27 mouse cellular contexts compared by ENCODE assay signal in the genomic region with DNA sequence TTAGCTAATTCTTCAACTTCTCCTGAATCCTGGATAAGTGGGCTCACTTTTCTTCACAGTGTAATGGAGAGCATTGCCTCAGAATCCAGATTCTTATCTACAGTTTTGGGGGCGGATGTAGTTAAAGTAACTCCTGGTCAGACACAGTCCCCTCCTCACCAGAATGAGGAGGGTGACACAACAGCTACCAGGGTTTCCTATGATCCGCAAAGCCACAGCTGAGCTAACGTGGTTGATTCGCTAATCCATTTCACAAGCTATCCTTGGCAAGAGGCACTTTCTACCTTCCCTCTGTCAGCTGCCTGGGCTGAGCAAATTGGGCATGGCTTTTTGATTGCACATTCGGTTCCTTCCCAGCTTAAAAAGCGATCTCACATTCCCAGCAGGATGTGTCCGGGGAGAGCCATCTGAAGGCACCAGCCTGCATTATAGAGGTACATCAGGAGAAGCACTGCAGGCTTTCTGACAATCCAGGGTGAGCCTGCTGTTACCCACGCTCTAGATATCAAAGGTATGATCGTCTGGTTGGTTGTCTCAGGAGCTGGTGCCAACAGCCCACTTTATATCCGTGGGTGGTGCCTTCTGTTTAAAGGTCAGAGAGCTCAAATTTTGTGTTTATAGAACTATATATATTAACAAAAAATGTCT. TPM values are rescaled to one million over a fixed set of nuclear protein-coding genes. Genes with fewer than 3 reads are reported as not detected.
DNase-seq lines count a peak whose midpoint lies in the region; ATAC-seq and TF ChIP-seq lines count a peak whose summit lies in the region.
"Had no signal": no experiment of that assay in that cellular context is flagged by ENCODE, and none has a peak within 500 bp of the region (broad histone marks: within the 10 kb centered on the region; RNA-seq: fewer than 3 reads in every experiment).

No protein-coding gene starts in this region.

- H3K36me3 ChIP-seq in hindbrain, postnatal 0 days (ENCODE audit: insufficient read depth, low read length): no peaks in the 10 kb centered on the region
- no peaks in the 10 kb centered on the region for H3K36me3 ChIP-seq in hindbrain, embryonic 16.5 days (ENCODE audit: control insufficient read depth, insufficient read depth, low read length)
- H3K36me3 ChIP-seq: hindbrain, embryonic 13.5 days; limb, embryonic 10.5 days; liver, embryonic 15.5 days; lung, embryonic 15.5 days; midbrain, embryonic 10.5 days; neural tube, embryonic 15.5 days had no signal

- no peaks in the 10 kb centered on the region for H3K27me3 ChIP-seq in hindbrain, postnatal 0 days (ENCODE audit: insufficient read depth, low read length)
- H3K27me3 ChIP-seq in hindbrain, embryonic 16.5 days (replicated peaks; ENCODE audit: control insufficient read depth, insufficient read depth, low read length): no peaks in the 10 kb centered on the region
- H3K27me3 ChIP-seq: hindbrain, embryonic 13.5 days; lung, embryonic 15.5 days; neural tube, embryonic 15.5 days had no signal

- H3K27ac ChIP-seq in hindbrain, postnatal 0 days: no peak overlapping the region
- H3K27ac ChIP-seq in hindbrain, embryonic 16.5 days (ENCODE audit: low read depth, low read length): no peak overlapping the region
- H3K27ac ChIP-seq: heart, adult 2 months; hindbrain, embryonic 13.5 days; limb, embryonic 10.5 days; liver, embryonic 15.5 days; lung, embryonic 15.5 days; midbrain, embryonic 10.5 days; neural tube, embryonic 15.5 days; stomach, postnatal 0 days had no signal

- H3K4me2 ChIP-seq in hindbrain, postnatal 0 days (ENCODE audit: low read depth, low read length): no peak overlapping the region
- no peak overlapping the region for H3K4me2 ChIP-seq in hindbrain, embryonic 16.5 days (ENCODE audit: low read length)
- H3K4me2 ChIP-seq: hindbrain, embryonic 13.5 days; liver, embryonic 15.5 days; lung, embryonic 15.5 days; neural tube, embryonic 15.5 days had no signal

- TF ChIP-seq CTCF in hindbrain, postnatal 0 days (IDR thresholded peaks at IDR 0.05; ENCODE audit: low read depth): no peak

- no peak overlapping the region for H3K4me3 ChIP-seq in hindbrain, postnatal 0 days (ENCODE audit: low read length)
- H3K4me3 ChIP-seq in hindbrain, embryonic 16.5 days (ENCODE audit: low read length): no peak overlapping the region
- H3K4me3 ChIP-seq: heart, adult 2 months; hindbrain, embryonic 13.5 days; limb, embryonic 10.5 days; liver, embryonic 15.5 days; lung, embryonic 15.5 days; midbrain, embryonic 10.5 days; neural tube, embryonic 15.5 days had no signal

- 60% methylated on average over 10 of the region's 10 CpGs for WGBS in hindbrain, postnatal 0 days
- WGBS in hindbrain, embryonic 16.5 days: 75% methylated on average over 10 of the region's 10 CpGs

- no peaks in the 10 kb centered on the region for H3K9me3 ChIP-seq in hindbrain, postnatal 0 days (ENCODE audit: low read length)
- H3K9me3 ChIP-seq in hindbrain, embryonic 16.5 days (ENCODE audit: control insufficient read depth, low read length): no peaks in the 10 kb centered on the region
- H3K9me3 ChIP-seq: hindbrain, embryonic 13.5 days; limb, embryonic 10.5 days; liver, embryonic 15.5 days; lung, embryonic 15.5 days; midbrain, embryonic 10.5 days; neural tube, embryonic 15.5 days had no signal

- no peaks in the 10 kb centered on the region for H3K4me1 ChIP-seq in hindbrain, postnatal 0 days (ENCODE audit: insufficient read depth, low read length)
- no peaks in the 10 kb centered on the region for H3K4me1 ChIP-seq in hindbrain, embryonic 16.5 days (ENCODE audit: control insufficient read depth, insufficient read depth, low read depth, low read length)
- H3K4me1 ChIP-seq: hindbrain, embryonic 13.5 days; lung, embryonic 15.5 days; midbrain, embryonic 10.5 days; neural tube, embryonic 15.5 days had no signal

- ATAC-seq in hindbrain, postnatal 0 days: no peak
- ATAC-seq in hindbrain, embryonic 16.5 days: no peak
- ATAC-seq in granulocyte monocyte progenitor cell, adult 5-6 weeks (replicated peaks; ENCODE audit: poor library complexity, severe bottlenecking): peak; percentile 98
- no peak for ATAC-seq in erythroblast, adult 5-6 weeks (replicated peaks; ENCODE audit: low FRiP score, poor library complexity, severe bottlenecking)

- DNase-seq in hindbrain, postnatal 0 days (ENCODE audit: low spot score): peak; percentile 21
- peak; percentile 73 for DNase-seq in 416B (ENCODE audit: low read depth)
- DNase-seq in layer of hippocampus, postnatal 14 days (ENCODE audit: low spot score in 2 of 2): peak; percentile 32 to 53
- DNase-seq in kidney, postnatal 36 days: no peak
- DNase-seq: adrenal gland, adult 2 months; cerebellum, adult 18-20 months; forebrain, postnatal 0 days; gastrocnemius, postnatal 25 days; heart, adult 2 months; kidney, adult 8-10 months; kidney, postnatal 10 days; liver; lung, postnatal 4 days; thymus, adult 2 months had no signal

- H3K9ac ChIP-seq in hindbrain, postnatal 0 days (replicated peaks; ENCODE audit: low read length): no peak overlapping the region
- no peak overlapping the region for H3K9ac ChIP-seq in hindbrain, embryonic 16.5 days (ENCODE audit: low read depth, low read length)
- H3K9ac ChIP-seq: forebrain, postnatal 0 days; hindbrain, embryonic 13.5 days; liver, embryonic 15.5 days; lung, embryonic 15.5 days; neural tube, embryonic 15.5 days had no signal

RNA-seq across cellular contexts. Expression of a gene that starts 21.2 kb away (rescaled TPM):
- total RNA-seq in hindbrain, postnatal 0 days (2014; rRNA removed): 0.21 TPM in 1 of 2 replicates, not detected in the other
- 0.16 TPM in 1 of 2 replicates, not detected in the other for polyA plus RNA-seq in hindbrain, postnatal 0 days (2015; fragmentation: Nextera tagmentation; extraction: Ambion mirVana)
- 0.06 and 0.11 TPM in 2 replicates for polyA plus RNA-seq in hindbrain, embryonic 16.5 days (2015; fragmentation: Nextera tagmentation; extraction: Ambion mirVana)
- not detected in 2 replicates for total RNA-seq in granulocyte monocyte progenitor cell, adult 5-6 weeks (2014; fragmentation: Nextera tagmentation)
- total RNA-seq in granulocyte monocyte progenitor cell, adult 5-6 weeks (2017): not detected in 2 replicates
- total RNA-seq in layer of hippocampus, postnatal 14 days (2021): under 1 TPM in 1 of 2 experiments, not detected in 1; 0.12 TPM
- not detected in 2 replicates for total RNA-seq in erythroblast, adult 5-6 weeks (2015; ENCODE audit: low replicate concordance)
- total RNA-seq in erythroblast, adult 5-6 weeks (2017; ENCODE audit: low replicate concordance): not detected in 2 replicates
- total RNA-seq: forebrain, postnatal 0 days had no signal
- polyA plus RNA-seq: embryonic facial prominence, embryonic 11.5 days; forebrain, embryonic 11.5 days; forebrain, postnatal 0 days; heart, adult 2 months; intestine, embryonic 14.5 days; limb, embryonic 10.5 days; liver, embryonic 15.5 days; lung, embryonic 15.5 days; midbrain, embryonic 10.5 days; neural tube, embryonic 15.5 days; thymus, adult 2 months had no signal

Comparison
In these comparisons a context has a peak if more than half of its experiments do, and no peak if none do; other contexts are left out.
1. DNase-seq: peak in hindbrain, postnatal 0 days (single experiment), 416B (single experiment) and layer of hippocampus, postnatal 14 days (2 of 2); none in kidney, postnatal 36 days (0 of 2).